Mouse (Mus musculus) ovary, postnatal 10 days (tissue): ENCODE measurements at regions not wholly inside any gene's neighbourhood (a gene's known extent, or its start where the extent isn't known, plus 50 kb on each side); places are given as distances from the start of the nearest gene placed in this dataset.

Experiments
- DNase-seq: peaks from one replicate; pipeline ENCODE4 v3.0.0; 2022; ENCODE audit warnings: low spot score

GRCm38 (mm10) chr12:26244701-26245100 lies 170.4 kb downstream of the Rnf144a start:
- no peak for DNase-seq

DNA sequence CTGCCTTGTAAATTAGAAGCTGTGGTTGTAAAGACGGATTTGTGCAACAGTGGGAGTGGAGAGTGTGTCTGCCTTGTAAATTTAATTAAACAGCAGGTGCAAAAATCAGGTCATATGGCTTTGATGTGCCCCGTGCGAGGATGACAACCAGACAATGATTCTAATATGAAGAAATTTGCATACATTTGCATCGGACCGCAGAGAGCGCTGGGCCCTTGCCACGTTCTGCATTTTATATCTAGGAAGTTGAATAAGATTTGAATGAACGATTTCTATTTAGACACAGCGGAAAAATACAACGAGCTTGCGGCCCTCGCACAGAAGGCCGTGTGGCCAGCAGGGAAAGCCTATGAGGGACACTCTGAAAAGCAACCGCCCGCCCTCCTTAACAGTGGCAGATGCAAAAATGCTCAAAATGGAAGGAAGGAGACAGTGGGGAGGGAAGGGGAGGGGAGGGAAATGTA lies 187.5 kb downstream of the Rnf144a start:
- no peak for DNase-seq

DNA sequence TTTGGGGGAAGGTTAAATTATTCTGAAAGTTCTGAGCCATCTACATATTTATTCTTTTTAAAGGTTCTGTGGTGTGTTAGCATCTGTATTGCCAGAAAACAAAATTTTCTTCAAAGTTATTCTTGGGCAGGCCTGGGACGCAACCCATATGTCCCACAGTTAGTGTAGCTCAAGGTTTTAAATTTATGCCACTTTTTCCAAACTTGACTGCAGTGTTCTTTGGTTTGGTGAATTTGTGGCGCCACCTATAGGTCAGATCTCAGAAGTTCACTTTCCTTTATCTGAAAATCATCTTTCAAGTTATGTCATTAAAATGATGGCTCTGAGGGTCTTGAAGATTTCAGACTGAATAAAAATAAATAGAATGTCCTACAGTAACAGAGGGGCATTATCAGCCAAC lies 188.7 kb downstream of the Rnf144a start:
- no peak for DNase-seq

DNA sequence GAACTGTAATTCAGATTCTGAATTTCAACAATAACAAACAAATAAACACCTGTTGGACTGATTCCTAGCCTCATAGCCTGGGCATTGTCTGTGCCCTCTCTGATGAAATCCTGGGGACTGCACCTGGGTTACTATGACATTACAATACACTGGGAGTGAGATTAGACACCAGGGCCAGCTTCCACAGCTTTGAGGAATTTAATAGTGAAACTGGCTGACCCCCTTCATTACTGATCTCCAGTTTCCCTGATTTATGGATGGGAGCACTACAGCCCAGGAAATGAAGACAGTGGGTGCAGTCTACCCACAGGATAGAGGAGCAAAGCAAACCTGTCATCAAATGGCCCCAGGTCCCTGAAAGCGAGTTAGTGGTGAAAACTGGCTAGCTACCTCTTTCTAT lies 202.6 kb downstream of the Rnf144a start:
- DNase-seq = no peak

DNA sequence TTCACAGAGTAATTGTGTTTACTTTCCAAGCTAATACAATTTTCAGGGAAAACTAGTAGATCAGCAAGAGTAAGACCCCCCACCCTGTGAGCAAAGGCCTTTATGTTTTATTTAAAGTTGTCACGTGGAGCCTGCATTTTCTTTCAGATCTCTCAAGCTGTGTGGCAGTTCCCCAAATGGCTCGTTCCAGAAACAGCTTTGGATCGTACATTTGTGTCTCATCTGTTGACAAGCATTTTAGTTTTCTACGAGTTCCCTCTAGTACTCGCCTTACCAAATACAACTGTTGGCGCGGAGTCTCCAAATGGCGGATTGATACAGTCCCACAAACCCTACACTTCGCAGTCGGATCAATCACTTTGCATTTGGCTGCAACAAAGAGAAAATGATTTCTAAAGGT lies 203.6 kb downstream of the Rnf144a start:
- no peak for DNase-seq

- no peak for DNase-seq
Measured at GRCm38 (mm10) chr12:26206751-26207150, 208.3 kb downstream of the Rnf144a start.

- no peak for DNase-seq
Measured at GRCm38 (mm10) chr12:26206036-26206435, 209.0 kb downstream of the Rnf144a start.

- no peak for DNase-seq
Measured at GRCm38 (mm10) chr12:26191982-26192576, 223.0 kb downstream of the Rnf144a start.

DNA sequence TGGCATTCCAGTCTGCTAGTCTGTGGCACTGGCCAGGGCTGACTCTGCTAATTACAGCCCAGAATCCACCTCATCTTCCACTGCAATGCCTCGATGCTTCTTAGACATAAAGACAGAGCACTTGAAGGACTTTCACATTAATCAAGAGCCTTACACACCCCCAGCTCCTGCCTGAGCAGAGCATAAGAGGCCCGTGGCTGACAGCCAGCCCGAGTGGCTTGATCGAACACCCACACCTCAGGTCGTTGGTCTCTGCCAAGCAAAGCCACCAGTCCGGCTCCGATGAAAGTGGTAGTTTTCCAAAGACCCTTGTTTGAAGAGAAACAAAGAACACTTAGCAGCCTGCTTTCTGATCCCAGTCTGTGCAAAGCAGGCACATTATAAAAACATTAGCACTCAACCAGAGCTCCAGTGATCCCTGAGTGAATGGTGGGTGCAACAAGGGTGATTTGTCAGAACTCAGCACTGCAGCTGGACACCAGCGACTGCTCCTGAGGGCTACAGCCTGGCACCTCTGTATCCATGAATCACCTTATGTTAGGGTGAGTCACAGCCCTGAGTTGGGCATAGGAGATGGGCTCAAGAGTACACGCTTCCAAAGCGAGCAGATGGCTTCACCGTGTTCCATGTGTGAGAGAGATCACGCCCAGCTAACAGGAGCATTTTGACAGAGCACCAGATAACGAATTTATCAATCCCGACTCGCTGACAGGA lies 223.6 kb downstream of the Rnf144a start:
- DNase-seq = no peak

- DNase-seq = no peak
Measured at GRCm38 (mm10) chr12:26188996-26189395, 226.1 kb downstream of the Rnf144a start.

- DNase-seq = no peak
Measured at GRCm38 (mm10) chr12:26187091-26187862, 227.8 kb downstream of the Rnf144a start.

DNA sequence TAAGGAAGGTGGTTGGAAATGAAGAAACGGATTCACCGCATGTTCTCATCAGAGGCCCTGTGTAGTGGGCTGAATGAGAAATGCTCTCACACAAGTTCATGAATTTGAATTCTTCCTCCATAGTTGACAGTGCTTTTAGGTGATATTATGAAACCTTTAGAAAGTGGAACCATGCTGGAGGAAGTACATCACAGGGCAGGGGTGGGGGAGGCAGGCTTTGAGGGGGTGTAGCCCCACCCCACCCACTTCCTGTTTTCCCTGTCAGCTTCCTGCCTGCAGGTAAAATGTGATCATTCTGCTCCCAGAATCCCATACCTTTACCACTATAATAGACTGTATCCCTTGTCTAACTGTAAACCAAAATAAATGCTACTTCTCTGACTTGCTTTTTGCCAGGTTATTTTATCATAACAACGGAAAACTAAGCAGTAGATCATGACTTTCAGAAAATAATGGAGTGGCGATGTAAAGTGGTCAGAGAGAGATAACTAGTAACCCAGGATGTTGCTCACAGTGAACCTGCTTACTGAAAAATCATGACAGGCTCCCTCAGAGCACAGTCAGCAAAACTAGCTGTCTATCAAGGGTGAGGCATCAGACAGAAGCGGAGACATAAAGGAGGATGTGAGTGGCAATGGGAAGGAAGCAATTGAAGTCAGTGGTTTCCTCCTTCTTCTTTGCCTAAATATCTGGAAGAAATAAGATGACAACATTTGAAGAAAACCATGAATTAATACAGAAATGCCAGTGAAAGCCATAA lies 230.2 kb downstream of the Rnf144a start:
- DNase-seq = no peak

DNA sequence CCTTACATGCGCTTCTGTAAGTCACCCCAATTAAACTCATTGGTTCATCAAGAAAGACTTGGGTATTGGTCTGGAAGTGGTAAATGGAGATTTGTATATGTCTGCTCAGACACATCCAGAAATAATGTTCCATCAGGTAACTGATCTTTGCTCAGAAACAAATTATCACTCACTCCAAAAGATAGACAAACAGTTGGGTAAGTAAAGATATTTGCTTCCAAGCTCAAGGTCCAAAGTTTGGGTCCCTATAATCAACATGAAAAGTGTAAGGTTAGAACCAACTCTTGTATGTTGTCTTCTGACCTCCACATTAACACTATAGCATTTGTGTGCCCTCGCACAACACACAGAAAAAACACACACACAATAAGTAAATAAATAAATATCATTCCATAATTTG lies 232.0 kb downstream of the Rnf144a start:
- no peak for DNase-seq

DNA sequence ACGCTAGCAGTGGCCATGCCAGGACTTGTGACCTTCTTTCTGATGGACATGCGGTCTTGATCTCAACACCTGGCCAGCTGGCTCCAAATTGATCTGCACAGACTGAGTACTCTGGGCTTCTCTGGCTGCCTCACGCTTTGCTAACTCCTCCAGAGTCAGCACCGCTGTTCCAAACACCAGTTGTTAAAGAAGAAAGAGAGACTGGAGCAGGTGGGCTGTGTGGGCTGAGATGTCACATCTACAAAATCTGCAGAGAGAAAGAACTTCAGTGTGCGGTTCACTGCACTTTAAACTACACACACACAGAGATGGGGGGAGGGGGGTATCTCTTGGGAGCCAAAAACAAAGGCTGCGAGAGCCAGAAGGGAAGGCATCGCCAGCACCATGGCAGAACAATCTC lies 234.2 kb downstream of the Rnf144a start:
- DNase-seq = no peak

GRCm38 (mm10) chr12:26176231-26176662 lies 238.8 kb downstream of the Rnf144a start:
- DNase-seq = no peak

DNA sequence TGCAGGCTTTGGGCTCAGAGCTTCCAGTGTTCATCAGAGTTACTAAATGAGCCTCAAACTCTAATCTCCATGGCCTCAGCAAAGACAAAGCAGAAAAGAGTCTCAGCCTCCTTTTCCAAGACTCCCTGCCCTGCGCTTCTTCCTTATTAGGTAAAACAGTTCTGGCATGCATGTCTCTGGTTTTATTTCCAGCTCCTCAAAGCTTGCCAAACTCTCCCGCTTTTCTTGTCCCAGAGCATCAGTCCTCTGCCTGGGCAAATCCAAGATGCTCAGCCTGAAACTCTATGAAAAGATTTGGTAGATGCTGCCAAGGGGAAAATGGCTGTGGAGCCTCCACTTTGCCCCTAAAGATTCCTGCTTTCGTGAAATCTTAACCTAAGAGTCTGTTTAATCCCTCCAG lies 251.6 kb downstream of the Rnf144a start:
- DNase-seq = no peak

- no peak for DNase-seq
Measured at GRCm38 (mm10) chr12:26160861-26161615, 254.0 kb downstream of the Rnf144a start.

DNA sequence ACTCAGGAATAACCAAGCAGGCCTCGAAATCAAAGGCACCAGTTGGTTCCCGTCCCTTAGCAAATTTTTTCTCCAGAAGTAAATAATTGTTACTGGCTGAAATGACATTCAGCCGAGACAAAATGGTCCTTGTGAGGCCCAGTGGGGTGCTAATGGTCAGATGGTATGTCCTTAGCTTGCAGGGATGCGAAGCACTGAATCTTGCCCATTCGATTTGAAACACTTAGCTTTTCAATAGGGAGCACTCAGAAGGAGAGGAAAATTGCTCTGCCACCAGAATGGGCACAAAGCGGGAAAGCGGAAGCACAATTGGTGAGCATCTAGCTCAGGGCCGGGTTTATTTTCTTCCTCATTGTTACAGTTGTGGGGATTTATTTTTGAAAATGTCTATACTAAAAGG lies 262.1 kb downstream of the Rnf144a start:
- no peak for DNase-seq

DNA sequence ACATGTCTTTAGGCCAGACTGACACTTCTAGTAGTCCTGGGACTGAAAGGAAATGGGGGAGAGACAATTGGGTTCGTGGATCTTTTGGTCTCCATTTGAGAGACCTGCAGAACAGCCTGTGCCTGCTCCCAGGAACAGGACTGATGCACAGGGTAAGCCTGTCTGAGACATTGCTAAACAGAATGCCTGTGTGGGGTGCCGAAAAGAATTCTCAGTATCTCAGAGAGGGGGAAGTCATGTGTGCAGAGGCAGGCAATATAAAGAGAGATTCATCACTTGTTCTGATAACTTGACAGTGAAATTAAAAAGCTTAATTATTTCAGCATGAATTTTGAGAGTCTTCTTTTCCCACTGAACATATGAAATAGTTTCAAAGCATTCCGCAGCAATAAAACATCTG lies 268.7 kb downstream of the Rnf144a start:
- no peak for DNase-seq

DNA sequence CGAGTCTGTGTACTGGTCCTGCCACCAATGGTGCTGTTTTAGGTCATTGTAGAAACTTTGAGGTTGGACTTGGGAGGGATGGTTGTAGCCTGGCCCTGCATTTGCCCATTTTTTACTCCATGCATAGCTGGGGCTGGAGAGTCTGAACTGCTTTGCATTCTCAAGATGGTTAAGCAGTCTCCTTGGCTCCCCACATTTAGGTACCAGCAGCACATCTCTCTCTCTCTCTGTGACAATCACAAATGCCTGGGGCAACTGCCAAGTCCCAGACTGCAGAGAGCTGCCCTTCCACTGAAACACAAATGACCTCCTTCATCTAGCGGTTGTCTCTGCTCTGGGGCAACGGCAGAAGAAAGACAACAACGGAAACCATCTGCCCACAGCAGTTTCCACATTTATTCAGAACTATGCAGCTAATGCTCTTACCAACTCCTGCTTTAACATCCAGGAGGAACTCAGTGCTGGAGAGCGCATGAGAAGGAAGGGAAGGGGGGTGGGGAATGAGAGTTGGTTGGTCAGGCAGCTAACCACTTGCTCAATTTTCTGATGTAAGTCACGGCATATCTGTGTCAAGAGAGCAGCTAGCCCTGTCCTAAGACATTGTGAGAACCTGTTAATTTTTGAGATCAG lies 269.9 kb downstream of the Rnf144a start:
- DNase-seq = no peak

- no peak for DNase-seq
Measured at GRCm38 (mm10) chr12:26144616-26145015, 270.4 kb downstream of the Rnf144a start.
